Mouse (Mus musculus): ENCODE data around the gene Surf4. TPM values are rescaled to one million over a fixed set of nuclear protein-coding genes. Genes with fewer than 3 reads are reported as not detected.
A peak's percentile ranks its signal among the peaks of the same experiment; 100 is the strongest.

Surf4 gene
- polyA plus RNA-seq, 1 experiment from 2014 or later = 162 TPM

DNA sequence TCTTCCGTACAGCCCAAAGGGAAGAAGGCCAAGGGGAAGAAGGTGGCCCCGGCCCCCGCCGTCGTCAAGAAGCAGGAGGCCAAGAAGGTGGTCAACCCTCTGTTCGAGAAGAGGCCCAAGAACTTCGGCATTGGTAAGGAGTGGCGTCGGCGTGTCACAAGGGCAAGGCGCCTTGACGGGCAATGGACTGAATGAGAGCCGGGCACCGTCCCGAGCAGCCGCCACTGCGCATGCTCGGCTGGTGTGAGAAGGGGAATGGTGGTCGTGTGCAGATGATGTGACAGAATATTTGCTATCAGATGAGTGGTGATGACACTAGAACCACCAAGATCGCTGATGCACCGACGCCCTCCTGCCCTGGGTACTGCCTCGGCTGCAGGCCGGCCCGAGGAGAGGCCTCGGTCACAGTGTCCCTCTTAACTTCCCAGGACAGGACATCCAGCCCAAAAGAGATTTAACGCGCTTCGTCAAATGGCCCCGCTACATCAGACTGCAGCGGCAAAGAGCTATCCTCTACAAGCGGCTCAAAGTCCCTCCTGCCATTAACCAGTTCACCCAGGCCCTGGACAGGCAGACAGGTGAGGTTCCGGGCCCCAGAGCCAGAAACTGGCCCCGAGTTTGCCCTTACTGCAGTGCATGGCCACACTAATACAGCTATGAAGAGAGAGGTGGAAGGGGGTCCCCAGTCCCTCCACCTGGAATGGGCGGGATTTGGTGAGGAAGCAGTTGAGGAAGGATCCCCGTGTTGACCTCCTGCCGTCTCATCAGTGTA lies 22.5 kb downstream of the Surf4 start:
- ATAC-seq (replicated peaks; ENCODE audit: insufficient number of reproducible peaks, low FRiP score, low TSS enrichment, low read depth) = peak; percentile 26; the same call in 1 of the 2 replicates
- 1% methylated on average over 37 of the region's 37 CpGs for WGBS
- H3K27ac ChIP-seq (replicated peaks; ENCODE audit: low read depth, low read length) = peak overlapping the region; percentile 72
- no peaks in the 10 kb centered on the region for H3K4me1 ChIP-seq (ENCODE audit: control insufficient read depth, insufficient read depth, low read length)
- H3K4me2 ChIP-seq (ENCODE audit: low read depth, low read length) = peak overlapping the region; percentile 79
- peaks cover 14% of the 10 kb centered on the region for H3K36me3 ChIP-seq (replicated peaks; ENCODE audit: control insufficient read depth, insufficient read depth, low read depth, low read length)
- peak overlapping the region; percentile 87 for H3K4me3 ChIP-seq (ENCODE audit: low read depth, low read length)
- DNase-seq (ENCODE audit: low spot score) = peak; percentile 61
- peak overlapping the region; percentile 92 for H3K9ac ChIP-seq (replicated peaks; ENCODE audit: low read length)
- H3K27me3 ChIP-seq (ENCODE audit: control insufficient read depth, insufficient read depth, low read length) = no peaks in the 10 kb centered on the region
- H3K9me3 ChIP-seq (replicated peaks; ENCODE audit: control insufficient read depth, low read length) = no peaks in the 10 kb centered on the region

DNA sequence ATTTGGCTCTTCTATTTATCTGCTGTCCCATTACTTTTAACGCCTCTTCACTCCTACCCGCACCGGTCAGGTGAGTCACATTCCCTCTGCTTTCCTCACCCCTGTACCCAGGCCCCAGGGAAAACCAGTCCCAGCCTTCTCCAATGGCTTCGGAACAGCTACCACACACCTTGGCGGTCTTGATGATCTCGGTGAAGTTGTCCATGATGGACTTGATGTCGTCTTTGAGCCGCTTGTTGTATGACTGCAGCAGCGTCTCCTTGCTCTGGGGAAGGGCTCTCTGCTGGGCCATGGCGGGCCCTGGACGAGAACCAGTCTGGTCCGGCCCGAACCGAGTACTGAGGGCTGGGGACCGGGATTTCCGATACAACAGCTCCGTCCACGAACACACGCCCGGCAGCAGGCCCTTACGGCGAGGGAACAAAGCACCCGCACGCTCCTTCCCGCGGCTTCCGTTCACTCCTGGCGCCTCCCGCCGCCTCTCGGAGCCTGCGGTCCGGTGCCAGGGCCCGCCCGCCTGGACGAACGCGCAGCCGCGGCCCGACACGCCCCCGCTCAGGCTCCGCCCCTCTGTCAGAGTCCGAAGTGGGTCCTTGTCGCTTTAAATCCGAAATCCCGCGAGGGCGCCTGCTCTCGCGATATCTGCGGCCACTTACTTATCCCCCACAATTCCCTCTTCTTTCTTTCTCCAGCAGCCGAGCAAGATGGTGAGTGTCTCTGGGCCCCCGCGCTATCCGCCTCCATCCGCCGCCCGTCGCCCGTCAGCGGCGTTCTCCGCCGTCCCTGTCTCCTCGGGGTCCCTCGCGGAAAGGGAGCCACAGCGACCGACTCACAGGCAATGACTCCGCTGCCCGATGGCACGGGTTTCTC lies 23.4 kb downstream of the Surf4 start, which contains the start of the genes Med22 and Rpl7a:
TSS of gene Med22 (minus strand) at position 554 of the 870 bp plus-strand sequence.
TSS of gene Rpl7a (plus strand) at position 641 of the 870 bp plus-strand sequence.
- peak within 1 kb of the TSS; percentile 92 for H3K9ac ChIP-seq (replicated peaks; ENCODE audit: low read length)
- DNase-seq (ENCODE audit: low spot score) (peak; percentile 98), ATAC-seq (replicated peaks; ENCODE audit: insufficient number of reproducible peaks, low FRiP score, low TSS enrichment, low read depth) (peak; percentile 84)
- under 1% methylated on average over 74 of the region's 74 CpGs for WGBS
- H3K27me3 ChIP-seq (ENCODE audit: control insufficient read depth, insufficient read depth, low read length) = no peaks in the 10 kb centered on the region
- H3K9me3 ChIP-seq (replicated peaks; ENCODE audit: control insufficient read depth, low read length) = no peaks in the 10 kb centered on the region
- peak within 1 kb of the TSS; percentile 72 for H3K27ac ChIP-seq (replicated peaks; ENCODE audit: low read depth, low read length)
- H3K4me1 ChIP-seq (ENCODE audit: control insufficient read depth, insufficient read depth, low read length) = no peaks in the 10 kb centered on the region
- H3K4me2 ChIP-seq (ENCODE audit: low read depth, low read length) = peak within 1 kb of the TSS; percentile 79
- peaks cover 14% of the 10 kb centered on the region for H3K36me3 ChIP-seq (replicated peaks; ENCODE audit: control insufficient read depth, insufficient read depth, low read depth, low read length)
- H3K4me3 ChIP-seq (ENCODE audit: low read depth, low read length) = peak within 1 kb of the TSS; percentile 87

DNA sequence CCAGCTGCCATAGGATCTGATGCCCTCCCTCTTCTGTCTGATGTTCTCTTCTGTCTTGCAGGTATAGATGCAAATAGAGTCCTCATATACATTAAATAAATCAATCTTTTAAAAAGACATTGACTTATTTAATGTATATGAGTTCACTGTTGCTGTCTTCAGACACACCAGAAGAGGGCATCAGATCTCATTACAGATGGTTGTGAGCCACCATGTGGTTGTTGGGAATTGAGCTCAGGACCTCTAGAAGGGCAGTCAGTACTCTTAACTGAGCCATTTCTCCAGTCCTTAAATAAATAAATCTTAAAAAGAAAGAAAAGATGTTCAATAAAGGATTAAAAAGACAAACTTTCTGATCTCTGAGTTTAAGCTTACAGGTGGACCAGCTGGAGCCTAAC lies 24.3 kb downstream of the Surf4 start:
- Histone ChIP-seq H3K36me3 (replicated peaks; ENCODE audit: control insufficient read depth, insufficient read depth, low read depth, low read length) (peaks cover 14% of the 10 kb centered on the region), H3K27me3 (ENCODE audit: control insufficient read depth, insufficient read depth, low read length) (no peaks in the 10 kb centered on the region), H3K4me1 (ENCODE audit: control insufficient read depth, insufficient read depth, low read length) (no peaks in the 10 kb centered on the region), H3K27ac (replicated peaks; ENCODE audit: low read depth, low read length) (no peak overlapping the region), H3K9me3 (replicated peaks; ENCODE audit: control insufficient read depth, low read length) (no peaks in the 10 kb centered on the region), H3K9ac (replicated peaks; ENCODE audit: low read length) (peak overlapping the region; percentile 90; the same call in 1 of the 2 replicates), H3K4me2 (ENCODE audit: low read depth, low read length) (peak overlapping the region; percentile 49), H3K4me3 (ENCODE audit: low read depth, low read length) (peak overlapping the region; percentile 87)
- DNase-seq (ENCODE audit: low spot score) = no peak
- ATAC-seq (replicated peaks; ENCODE audit: insufficient number of reproducible peaks, low FRiP score, low TSS enrichment, low read depth) = no peak

DNA sequence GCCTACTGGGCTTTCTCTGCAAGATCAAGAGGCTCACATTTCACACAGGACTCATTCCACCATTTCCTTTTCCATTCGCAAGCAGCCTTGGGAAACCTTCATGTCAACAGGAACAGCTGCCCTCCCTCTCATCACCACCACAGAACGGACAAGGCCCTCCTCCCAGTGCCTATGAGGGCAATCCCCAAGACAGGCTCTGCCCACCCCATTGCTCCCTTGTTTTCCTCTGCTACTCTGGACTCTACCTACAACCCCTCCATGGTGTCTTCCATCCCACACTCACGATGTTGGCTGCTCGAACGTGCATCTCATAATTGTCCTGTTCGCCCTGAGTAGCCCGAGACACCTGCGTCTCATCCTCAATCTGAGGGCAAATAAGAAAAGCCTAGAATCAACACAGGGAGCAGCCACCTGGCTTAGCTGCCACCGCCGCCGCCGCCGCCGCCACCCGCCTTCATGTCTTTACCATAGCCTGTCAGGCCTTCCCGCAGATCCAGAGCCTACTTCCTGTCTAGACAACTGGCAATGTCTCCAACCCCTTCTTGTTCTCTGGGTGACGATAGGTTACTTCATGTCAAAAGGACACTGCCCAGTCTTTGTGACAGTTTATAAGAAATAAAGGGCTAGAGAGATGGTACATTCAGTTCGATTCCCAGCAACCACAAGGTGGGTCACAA lies 24.9 kb downstream of the Surf4 start:
- no peak for DNase-seq (ENCODE audit: low spot score)
- no peaks in the 10 kb centered on the region for H3K27me3 ChIP-seq (ENCODE audit: control insufficient read depth, insufficient read depth, low read length)
- no peak for ATAC-seq (replicated peaks; ENCODE audit: insufficient number of reproducible peaks, low FRiP score, low TSS enrichment, low read depth)
- peak overlapping the region; percentile 27 for H3K4me2 ChIP-seq (ENCODE audit: low read depth, low read length)
- H3K4me1 ChIP-seq (ENCODE audit: control insufficient read depth, insufficient read depth, low read length) = no peaks in the 10 kb centered on the region
- H3K36me3 ChIP-seq (replicated peaks; ENCODE audit: control insufficient read depth, insufficient read depth, low read depth, low read length) = peaks cover 14% of the 10 kb centered on the region
- H3K4me3 ChIP-seq (ENCODE audit: low read depth, low read length) = peak overlapping the region; percentile 87
- no peaks in the 10 kb centered on the region for H3K9me3 ChIP-seq (replicated peaks; ENCODE audit: control insufficient read depth, low read length)
- 83% methylated on average over 18 of the region's 18 CpGs for WGBS
- H3K9ac ChIP-seq (replicated peaks; ENCODE audit: low read length) = 0 out of 2 replicates have a peak overlapping the region, but pooled peaks have one; percentile 5
- no peak overlapping the region for H3K27ac ChIP-seq (replicated peaks; ENCODE audit: low read depth, low read length)

DNA sequence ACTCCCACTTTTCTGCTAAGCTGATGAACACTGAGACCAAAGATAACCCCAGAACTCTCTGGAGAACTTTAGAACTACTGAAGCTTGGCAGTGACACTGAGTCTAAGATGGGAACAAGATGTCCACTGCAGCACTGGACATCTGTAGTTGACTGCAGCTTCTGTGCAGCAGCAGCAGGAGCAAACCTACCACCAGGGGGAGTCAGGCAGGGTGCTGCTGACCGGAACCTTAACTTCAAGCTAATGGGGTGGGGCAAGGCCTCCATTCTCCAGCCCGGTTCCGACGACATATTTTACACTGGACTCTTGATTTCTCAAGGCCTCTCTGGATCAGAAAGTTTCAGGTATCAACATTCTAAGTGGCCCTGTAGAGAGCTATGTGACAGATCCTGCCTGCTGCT lies 26.6 kb downstream of the Surf4 start:
- H3K4me1 ChIP-seq (ENCODE audit: control insufficient read depth, insufficient read depth, low read length) = no peaks in the 10 kb centered on the region
- 67% methylated on average over 4 of the region's 4 CpGs for WGBS
- H3K4me2 ChIP-seq (ENCODE audit: low read depth, low read length) = no peak overlapping the region
- DNase-seq (ENCODE audit: low spot score) (peak; percentile 56), ATAC-seq (replicated peaks; ENCODE audit: insufficient number of reproducible peaks, low FRiP score, low TSS enrichment, low read depth) (no peak)
- H3K9ac ChIP-seq (replicated peaks; ENCODE audit: low read length) = no peak overlapping the region
- H3K27ac ChIP-seq (replicated peaks; ENCODE audit: low read depth, low read length) = no peak overlapping the region
- H3K9me3 ChIP-seq (replicated peaks; ENCODE audit: control insufficient read depth, low read length) = no peaks in the 10 kb centered on the region
- H3K4me3 ChIP-seq (ENCODE audit: low read depth, low read length) = no peak overlapping the region
- no peaks in the 10 kb centered on the region for H3K27me3 ChIP-seq (ENCODE audit: control insufficient read depth, insufficient read depth, low read length)
- H3K36me3 ChIP-seq (replicated peaks; ENCODE audit: control insufficient read depth, insufficient read depth, low read depth, low read length) = peaks cover 6% of the 10 kb centered on the region

DNA sequence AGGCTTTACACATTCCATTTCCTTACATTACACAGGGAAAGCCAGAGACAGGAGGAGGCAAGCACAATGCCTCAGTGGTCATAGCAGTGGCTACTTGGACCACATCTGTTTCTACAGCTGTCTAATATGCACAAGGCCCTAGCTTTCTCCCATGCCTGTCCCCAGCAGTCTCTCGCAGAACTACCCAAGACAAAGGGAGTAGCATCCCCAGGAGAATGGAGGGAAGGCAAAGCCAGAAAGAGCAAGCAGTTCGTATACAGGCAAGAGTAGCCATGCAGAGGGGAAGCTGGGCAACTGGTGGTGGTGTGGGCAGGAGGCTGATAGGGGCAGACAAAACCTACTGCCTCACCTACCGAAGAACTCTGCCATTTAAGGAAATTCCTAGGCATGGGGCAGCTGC lies 27.3 kb downstream of the Surf4 start:
- Histone ChIP-seq H3K4me1 (ENCODE audit: control insufficient read depth, insufficient read depth, low read length) (no peaks in the 10 kb centered on the region), H3K4me3 (ENCODE audit: low read depth, low read length) (no peak overlapping the region), H3K27ac (replicated peaks; ENCODE audit: low read depth, low read length) (no peak overlapping the region), H3K36me3 (replicated peaks; ENCODE audit: control insufficient read depth, insufficient read depth, low read depth, low read length) (peaks cover 3% of the 10 kb centered on the region; the same call in 1 of the 2 replicates), H3K9me3 (replicated peaks; ENCODE audit: control insufficient read depth, low read length) (no peaks in the 10 kb centered on the region), H3K4me2 (ENCODE audit: low read depth, low read length) (no peak overlapping the region), H3K27me3 (ENCODE audit: control insufficient read depth, insufficient read depth, low read length) (no peaks in the 10 kb centered on the region), H3K9ac (replicated peaks; ENCODE audit: low read length) (no peak overlapping the region)
- WGBS = 90% methylated on average over 3 of the region's 3 CpGs
- DNase-seq (ENCODE audit: low spot score) (no peak), ATAC-seq (replicated peaks; ENCODE audit: insufficient number of reproducible peaks, low FRiP score, low TSS enrichment, low read depth) (no peak)

DNA sequence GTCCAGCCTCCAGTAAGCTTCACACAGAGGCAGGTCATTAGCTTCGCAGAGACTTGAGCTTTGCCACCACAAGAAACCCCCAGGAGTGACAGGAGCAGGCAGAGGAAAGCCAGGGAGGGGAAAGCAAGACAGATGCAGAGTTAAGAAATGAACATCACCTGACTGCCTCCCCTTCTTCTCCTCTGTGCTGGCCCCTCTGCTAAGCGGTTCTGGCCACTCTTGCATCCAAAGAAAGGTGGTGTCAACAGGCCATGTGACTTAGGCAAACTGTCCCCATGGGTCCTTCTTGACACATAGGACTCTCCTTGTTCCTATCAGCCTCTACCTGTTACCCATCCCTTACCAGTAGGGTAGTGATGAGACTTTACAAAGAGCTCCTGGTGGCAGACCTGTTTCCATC lies 27.8 kb downstream of the Surf4 start:
- no peak for DNase-seq (ENCODE audit: low spot score)

More for the DNA sequence above, 27.8 kb downstream of the Surf4 start:
- no peak overlapping the region for H3K27ac ChIP-seq (replicated peaks; ENCODE audit: low read depth, low read length)
- H3K4me1 ChIP-seq (ENCODE audit: control insufficient read depth, insufficient read depth, low read length) = no peaks in the 10 kb centered on the region
- no peak overlapping the region for H3K9ac ChIP-seq (replicated peaks; ENCODE audit: low read length)
- ATAC-seq (replicated peaks; ENCODE audit: insufficient number of reproducible peaks, low FRiP score, low TSS enrichment, low read depth) = no peak
- H3K4me2 ChIP-seq (ENCODE audit: low read depth, low read length) = no peak overlapping the region
- no peaks in the 10 kb centered on the region for H3K9me3 ChIP-seq (replicated peaks; ENCODE audit: control insufficient read depth, low read length)
- no peak overlapping the region for H3K4me3 ChIP-seq (ENCODE audit: low read depth, low read length)
- 77% methylated on average over 2 of the region's 2 CpGs for WGBS
- H3K27me3 ChIP-seq (ENCODE audit: control insufficient read depth, insufficient read depth, low read length) = no peaks in the 10 kb centered on the region
- peaks cover 3% of the 10 kb centered on the region; the same call in 1 of the 2 replicates for H3K36me3 ChIP-seq (replicated peaks; ENCODE audit: control insufficient read depth, insufficient read depth, low read depth, low read length)

Data from embryonic facial prominence, embryonic 11.5 days (tissue).